Mouse (Mus musculus): ENCODE results near the gene Cfap161. TPM values are rescaled to one million over a fixed set of nuclear protein-coding genes. Genes with fewer than 3 reads are reported as not detected.

Cfap161 gene
- polyA plus RNA-seq, 1 experiment = 0.18 TPM

DNA sequence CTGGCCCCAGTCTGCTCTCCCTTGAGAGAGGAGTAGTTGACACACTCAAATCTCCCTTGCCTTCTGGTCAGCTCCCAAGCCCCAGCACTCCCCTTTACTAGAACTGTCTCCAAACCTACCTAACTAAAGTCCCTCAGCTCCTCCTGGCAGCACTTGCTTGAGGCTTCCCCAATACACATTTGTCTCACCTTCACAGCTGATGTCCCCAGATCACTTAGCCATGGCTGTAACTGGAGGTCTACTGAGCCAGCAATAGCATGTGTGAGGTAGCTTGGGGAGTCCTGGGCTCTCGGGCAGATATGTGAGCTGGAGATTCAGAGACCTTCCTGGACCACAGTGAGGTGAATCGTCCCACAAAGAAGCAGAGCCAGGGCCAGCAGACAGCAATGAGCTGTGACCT, 16.2 kb downstream of the Cfap161 start:
- Histone ChIP-seq H3K36me3 (ENCODE audit: control insufficient read depth, insufficient read depth, low read length) (no peaks in the 10 kb centered on the region), H3K27me3 (ENCODE audit: control insufficient read depth, insufficient read depth, low read length) (no peaks in the 10 kb centered on the region), H3K4me3 (ENCODE audit: control insufficient read depth, insufficient read depth, low read length) (no peak overlapping the region), H3K4me1 (replicated peaks; ENCODE audit: control insufficient read depth, insufficient read depth, low read length) (no peaks in the 10 kb centered on the region), H3K27ac (ENCODE audit: control insufficient read depth, insufficient read depth, low read length) (no peak overlapping the region)
- DNase-seq = no peak
- TF ChIP-seq CTCF (IDR thresholded peaks at IDR 0.05; ENCODE audit: borderline replicate concordance, control insufficient read depth, extremely low read depth, insufficient read depth, low read length, poor library complexity) = no peak
- TF ChIP-seq POLR2A (IDR thresholded peaks at IDR 0.05; ENCODE audit: control insufficient read depth, extremely low read depth, insufficient read depth, low read length, poor library complexity) = no peak
- 70% methylated on average over 2 of the region's 2 CpGs for WGBS

GRCm38 (mm10) chr7:83774721-83775120, 20.0 kb downstream of the Cfap161 start:
- 26% methylated on average over 5 of the region's 5 CpGs for WGBS
- H3K27ac ChIP-seq (ENCODE audit: control insufficient read depth, insufficient read depth, low read length) = no peak overlapping the region
- TF ChIP-seq CTCF (IDR thresholded peaks at IDR 0.05; ENCODE audit: borderline replicate concordance, control insufficient read depth, extremely low read depth, insufficient read depth, low read length, poor library complexity) (no peak), POLR2A (IDR thresholded peaks at IDR 0.05; ENCODE audit: control insufficient read depth, extremely low read depth, insufficient read depth, low read length, poor library complexity) (no peak)
- H3K4me1 ChIP-seq (replicated peaks; ENCODE audit: control insufficient read depth, insufficient read depth, low read length) = no peaks in the 10 kb centered on the region
- H3K36me3 ChIP-seq (ENCODE audit: control insufficient read depth, insufficient read depth, low read length) = no peaks in the 10 kb centered on the region
- H3K4me3 ChIP-seq (ENCODE audit: control insufficient read depth, insufficient read depth, low read length) = no peak overlapping the region
- no peaks in the 10 kb centered on the region for H3K27me3 ChIP-seq (ENCODE audit: control insufficient read depth, insufficient read depth, low read length)
- DNase-seq = peak; percentile 8

GRCm38 (mm10) chr7:83763674-83764073, 31.0 kb downstream of the Cfap161 start:
- Histone ChIP-seq H3K36me3 (ENCODE audit: control insufficient read depth, insufficient read depth, low read length) (no peaks in the 10 kb centered on the region), H3K27me3 (ENCODE audit: control insufficient read depth, insufficient read depth, low read length) (no peaks in the 10 kb centered on the region), H3K27ac (ENCODE audit: control insufficient read depth, insufficient read depth, low read length) (no peak overlapping the region), H3K4me3 (ENCODE audit: control insufficient read depth, insufficient read depth, low read length) (no peak overlapping the region), H3K4me1 (replicated peaks; ENCODE audit: control insufficient read depth, insufficient read depth, low read length) (no peaks in the 10 kb centered on the region)
- no peak for DNase-seq
- TF ChIP-seq POLR2A (IDR thresholded peaks at IDR 0.05; ENCODE audit: control insufficient read depth, extremely low read depth, insufficient read depth, low read length, poor library complexity) (no peak), CTCF (IDR thresholded peaks at IDR 0.05; ENCODE audit: borderline replicate concordance, control insufficient read depth, extremely low read depth, insufficient read depth, low read length, poor library complexity) (no peak)
- 88% methylated on average over 3 of the region's 3 CpGs for WGBS

DNA sequence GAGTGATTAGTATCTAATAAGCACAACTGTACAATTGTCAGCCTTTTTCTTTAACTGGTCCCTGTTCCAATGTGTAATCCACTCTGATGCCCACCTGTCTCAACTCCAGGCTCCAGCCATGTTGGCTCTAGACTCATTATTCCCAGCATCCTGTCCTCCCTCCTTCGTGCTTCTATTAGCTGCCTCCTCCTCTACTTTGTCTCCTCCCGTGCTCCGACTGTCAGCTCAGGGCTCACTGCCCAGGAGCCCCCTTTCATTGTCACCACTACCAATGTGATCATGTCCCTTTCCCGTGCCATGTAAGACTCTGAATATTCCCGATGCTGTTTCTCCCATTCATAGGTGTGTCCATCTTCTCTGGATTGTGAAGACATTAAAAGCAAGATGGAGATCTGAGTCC, 32.3 kb downstream of the Cfap161 start:
- no peak for TF ChIP-seq CTCF (IDR thresholded peaks at IDR 0.05; ENCODE audit: borderline replicate concordance, control insufficient read depth, extremely low read depth, insufficient read depth, low read length, poor library complexity)
- no peak for TF ChIP-seq POLR2A (IDR thresholded peaks at IDR 0.05; ENCODE audit: control insufficient read depth, extremely low read depth, insufficient read depth, low read length, poor library complexity)
- Histone ChIP-seq H3K4me3 (ENCODE audit: control insufficient read depth, insufficient read depth, low read length) (no peak overlapping the region), H3K27me3 (ENCODE audit: control insufficient read depth, insufficient read depth, low read length) (no peaks in the 10 kb centered on the region), H3K4me1 (replicated peaks; ENCODE audit: control insufficient read depth, insufficient read depth, low read length) (no peaks in the 10 kb centered on the region), H3K36me3 (ENCODE audit: control insufficient read depth, insufficient read depth, low read length) (no peaks in the 10 kb centered on the region), H3K27ac (ENCODE audit: control insufficient read depth, insufficient read depth, low read length) (no peak overlapping the region)
- no peak for DNase-seq
- 94% methylated on average over 5 of the region's 5 CpGs for WGBS

GRCm38 (mm10) chr7:83751055-83751454, 43.6 kb downstream of the Cfap161 start:
- TF ChIP-seq CTCF (IDR thresholded peaks at IDR 0.05; ENCODE audit: borderline replicate concordance, control insufficient read depth, extremely low read depth, insufficient read depth, low read length, poor library complexity) (no peak), POLR2A (IDR thresholded peaks at IDR 0.05; ENCODE audit: control insufficient read depth, extremely low read depth, insufficient read depth, low read length, poor library complexity) (no peak)

GRCm38 (mm10) chr7:83748405-83748804, 46.3 kb downstream of the Cfap161 start:
- DNase-seq = no peak
- Histone ChIP-seq H3K4me1 (replicated peaks; ENCODE audit: control insufficient read depth, insufficient read depth, low read length) (no peaks in the 10 kb centered on the region), H3K27ac (ENCODE audit: control insufficient read depth, insufficient read depth, low read length) (no peak overlapping the region), H3K36me3 (ENCODE audit: control insufficient read depth, insufficient read depth, low read length) (no peaks in the 10 kb centered on the region), H3K27me3 (ENCODE audit: control insufficient read depth, insufficient read depth, low read length) (no peaks in the 10 kb centered on the region), H3K4me3 (ENCODE audit: control insufficient read depth, insufficient read depth, low read length) (no peak overlapping the region)
- no peak for TF ChIP-seq CTCF (IDR thresholded peaks at IDR 0.05; ENCODE audit: borderline replicate concordance, control insufficient read depth, extremely low read depth, insufficient read depth, low read length, poor library complexity)
- TF ChIP-seq POLR2A (IDR thresholded peaks at IDR 0.05; ENCODE audit: control insufficient read depth, extremely low read depth, insufficient read depth, low read length, poor library complexity) = no peak
- 81% methylated on average over 1 of the region's 1 CpGs for WGBS

More at GRCm38 (mm10) chr7:83751055-83751454, 43.6 kb downstream of the Cfap161 start:
- 82% methylated on average over 1 of the region's 1 CpGs for WGBS
- H3K27ac ChIP-seq (ENCODE audit: control insufficient read depth, insufficient read depth, low read length) = no peak overlapping the region
- H3K4me3 ChIP-seq (ENCODE audit: control insufficient read depth, insufficient read depth, low read length) = no peak overlapping the region
- H3K27me3 ChIP-seq (ENCODE audit: control insufficient read depth, insufficient read depth, low read length) = no peaks in the 10 kb centered on the region
- no peak for DNase-seq
- no peaks in the 10 kb centered on the region for H3K36me3 ChIP-seq (ENCODE audit: control insufficient read depth, insufficient read depth, low read length)
- H3K4me1 ChIP-seq (replicated peaks; ENCODE audit: control insufficient read depth, insufficient read depth, low read length) = no peaks in the 10 kb centered on the region

- Histone ChIP-seq H3K4me1 (replicated peaks; ENCODE audit: control insufficient read depth, insufficient read depth, low read length) (no peaks in the 10 kb centered on the region), H3K36me3 (ENCODE audit: control insufficient read depth, insufficient read depth, low read length) (no peaks in the 10 kb centered on the region), H3K27me3 (ENCODE audit: control insufficient read depth, insufficient read depth, low read length) (no peaks in the 10 kb centered on the region), H3K4me3 (ENCODE audit: control insufficient read depth, insufficient read depth, low read length) (no peak overlapping the region), H3K27ac (ENCODE audit: control insufficient read depth, insufficient read depth, low read length) (no peak overlapping the region)
- WGBS = 91% methylated on average over 8 of the region's 8 CpGs
- TF ChIP-seq POLR2A (IDR thresholded peaks at IDR 0.05; ENCODE audit: control insufficient read depth, extremely low read depth, insufficient read depth, low read length, poor library complexity) = no peak
- no peak for TF ChIP-seq CTCF (IDR thresholded peaks at IDR 0.05; ENCODE audit: borderline replicate concordance, control insufficient read depth, extremely low read depth, insufficient read depth, low read length, poor library complexity)
- no peak for DNase-seq
These were observed 48.5 kb downstream of the Cfap161 start for GRCm38 (mm10) chr7:83746107-83746687.

All from thymus, adult 2 months (tissue).